Mouse (Mus musculus): Measurements from ENCODE around the gene Wdr24. TPM values are rescaled to one million over a fixed set of nuclear protein-coding genes. Genes with fewer than 3 reads are reported as not detected.

Gene Wdr24
- polyA plus RNA-seq, 1 experiment from 2014 or later, result 24.6 TPM

DNA sequence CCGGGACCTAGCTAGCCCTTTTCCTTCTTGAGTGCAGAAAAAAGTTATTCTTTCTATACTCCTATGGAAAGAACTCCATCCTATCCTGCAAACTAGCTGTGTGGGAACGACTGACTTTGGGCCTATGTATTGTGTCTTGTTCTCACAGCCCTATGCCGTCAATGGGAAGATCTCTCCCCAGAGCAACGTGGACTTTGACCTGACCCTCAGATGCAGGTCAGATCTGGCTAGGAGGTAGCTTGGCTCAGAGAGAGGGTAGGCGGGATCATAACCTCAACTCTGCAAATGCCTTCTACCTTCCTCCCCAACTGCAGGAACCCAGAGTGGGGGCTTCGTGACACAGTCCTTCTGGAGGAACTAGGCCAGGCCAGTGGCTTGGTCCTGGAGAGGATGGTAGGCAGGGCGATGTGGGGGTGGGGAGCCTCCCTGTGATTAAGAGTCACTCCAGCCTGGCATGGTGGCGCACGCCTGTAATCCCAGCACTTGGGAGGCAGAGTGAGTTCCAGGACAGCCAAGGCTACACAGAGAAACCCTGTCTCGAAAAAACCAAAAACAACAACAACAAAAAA is 53.0 kb downstream of the Wdr24 start:
- Histone ChIP-seq H3K4me3 (peak overlapping the region; percentile 81), H3K9me3 (no peaks in the 10 kb centered on the region), H3K27me3 (no peaks in the 10 kb centered on the region), H3K27ac (no peak overlapping the region; the same call in 1 of the 2 replicates), H3K4me1 (peaks cover 40% of the 10 kb centered on the region), H3K9ac (peak overlapping the region; percentile 79), H3K4me2 (peak overlapping the region; percentile 81), H3K36me3 (peaks cover 22% of the 10 kb centered on the region)
- ATAC-seq (ENCODE audit: insufficient number of reproducible peaks, low FRiP score, low TSS enrichment, low read depth), result no peak
- 71% methylated on average over 10 of the region's 10 CpGs for WGBS

GRCm38 (mm10) chr17:25877025-25877424 is 53.6 kb downstream of the Wdr24 start:
- Histone ChIP-seq H3K36me3 (peaks cover 27% of the 10 kb centered on the region), H3K27me3 (no peaks in the 10 kb centered on the region), H3K9ac (no peak overlapping the region), H3K4me1 (peaks cover 40% of the 10 kb centered on the region), H3K4me3 (no peak overlapping the region), H3K4me2 (no peak overlapping the region), H3K27ac (no peak overlapping the region), H3K9me3 (no peaks in the 10 kb centered on the region)
- WGBS, result 92% methylated on average over 3 of the region's 3 CpGs
- ATAC-seq (ENCODE audit: insufficient number of reproducible peaks, low FRiP score, low TSS enrichment, low read depth), result no peak

DNA sequence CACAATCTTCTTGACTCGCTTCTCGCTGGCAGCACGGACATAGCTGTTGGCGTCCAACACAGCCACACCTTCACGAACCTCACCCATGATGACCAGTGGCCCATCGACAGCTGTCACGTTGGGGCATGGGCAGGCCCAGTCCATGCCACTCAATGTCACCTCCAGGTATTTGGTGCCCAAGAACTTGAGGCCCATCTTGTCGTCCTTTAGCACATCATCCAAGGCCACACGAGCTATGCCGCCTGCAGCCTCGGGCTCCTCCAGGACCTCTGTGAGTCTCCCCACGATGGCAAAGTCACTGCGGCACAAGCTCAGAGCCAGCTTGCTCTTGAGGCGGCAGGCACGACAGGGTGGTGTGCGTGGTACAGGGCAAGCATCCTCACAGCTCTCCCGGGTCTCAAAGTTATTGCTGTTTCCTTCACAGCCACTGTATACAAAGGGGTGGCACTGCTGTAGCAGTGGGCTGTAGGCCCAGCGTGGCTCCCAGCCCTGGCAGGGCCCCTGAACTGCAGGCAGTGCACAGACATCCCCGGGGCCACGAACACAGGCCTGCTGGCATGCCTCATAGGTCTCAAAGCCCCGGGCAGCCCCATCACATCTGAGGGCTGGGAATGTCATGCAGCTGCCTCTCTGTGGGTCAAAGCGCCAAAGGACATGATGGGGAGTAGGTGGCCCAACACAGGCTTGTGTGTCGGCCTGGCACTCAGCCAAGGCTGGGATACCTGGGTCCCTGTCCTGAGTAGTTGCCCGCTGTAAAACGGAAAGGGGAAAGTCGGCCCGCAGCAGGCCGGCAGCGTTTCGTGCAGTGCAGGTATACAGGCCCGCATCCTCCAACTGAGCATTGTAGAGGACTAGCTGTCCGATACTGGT is 54.5 kb downstream of the Wdr24 start:
- H3K27ac ChIP-seq, result no peak overlapping the region
- 91% methylated on average over 32 of the region's 32 CpGs for WGBS
- peaks cover 40% of the 10 kb centered on the region for H3K4me1 ChIP-seq
- H3K4me3 ChIP-seq, result no peak overlapping the region
- no peak overlapping the region for H3K4me2 ChIP-seq
- H3K9ac ChIP-seq, result no peak overlapping the region
- H3K9me3 ChIP-seq, result no peaks in the 10 kb centered on the region
- no peaks in the 10 kb centered on the region for H3K27me3 ChIP-seq
- H3K36me3 ChIP-seq, result peaks cover 36% of the 10 kb centered on the region
- no peak for ATAC-seq (ENCODE audit: insufficient number of reproducible peaks, low FRiP score, low TSS enrichment, low read depth)

Small RNAs within 50 kb of the gene (microRNA-seq; reads per million reads assigned to microRNA genes)
- gene Mir3082 (not detected), gene Mir6966 (0.61 reads per million)

Other genes with a start within 250 kb of the Wdr24 start
- 28.8 and 30.5 TPM in 2 replicates for gene Lmf1, start 244.5 kb upstream of the Wdr24 start, polyA plus RNA-seq (2015; fragmentation: Nextera tagmentation; extraction: Ambion mirVana)
- 4.8 and 6.1 TPM in 2 replicates for gene Gng13, start 106.5 kb upstream of the Wdr24 start, polyA plus RNA-seq (2015; fragmentation: Nextera tagmentation; extraction: Ambion mirVana)
- gene Chtf18, start 96.2 kb upstream of the Wdr24 start, polyA plus RNA-seq (2015; fragmentation: Nextera tagmentation; extraction: Ambion mirVana), result 20.9 and 21.2 TPM in 2 replicates
- 22.8 and 23.3 TPM in 2 replicates for gene Rpusd1, start 96.0 kb upstream of the Wdr24 start, polyA plus RNA-seq (2015; fragmentation: Nextera tagmentation; extraction: Ambion mirVana)
- 0.13 and 0.17 TPM in 2 replicates for gene Mslnl, start 87.6 kb upstream of the Wdr24 start, polyA plus RNA-seq (2015; fragmentation: Nextera tagmentation; extraction: Ambion mirVana)
- 38.4 and 40.6 TPM in 2 replicates for gene Msln, start 69.2 kb upstream of the Wdr24 start, polyA plus RNA-seq (2015; fragmentation: Nextera tagmentation; extraction: Ambion mirVana)
- gene Narfl, start 49.9 kb upstream of the Wdr24 start, polyA plus RNA-seq (2015; fragmentation: Nextera tagmentation; extraction: Ambion mirVana), result 26.7 and 27.2 TPM in 2 replicates
- 53.2 and 54.4 TPM in 2 replicates for gene Haghl, start 38.0 kb upstream of the Wdr24 start, polyA plus RNA-seq (2015; fragmentation: Nextera tagmentation; extraction: Ambion mirVana)
- 0.09 and 0.14 TPM in 2 replicates for gene Ccdc78, start 37.0 kb upstream of the Wdr24 start, polyA plus RNA-seq (2015; fragmentation: Nextera tagmentation; extraction: Ambion mirVana)
- gene Fam173a, start 30.7 kb upstream of the Wdr24 start, polyA plus RNA-seq (2015; fragmentation: Nextera tagmentation; extraction: Ambion mirVana), result 85.7 and 95.6 TPM in 2 replicates
- gene AC134908.4, start 28.0 kb upstream of the Wdr24 start, polyA plus RNA-seq (2015; fragmentation: Nextera tagmentation; extraction: Ambion mirVana), result 0.56 and 0.58 TPM in 2 replicates
- gene Metrn, start 26.5 kb upstream of the Wdr24 start, polyA plus RNA-seq (2015; fragmentation: Nextera tagmentation; extraction: Ambion mirVana), result 39.1 and 40.0 TPM in 2 replicates
- gene Fbxl16, start 14.5 kb upstream of the Wdr24 start, polyA plus RNA-seq (2015; fragmentation: Nextera tagmentation; extraction: Ambion mirVana), result 2.0 and 2.7 TPM in 2 replicates
- 47.2 and 48.9 TPM in 2 replicates for gene Jmjd8, start 5.2 kb downstream of the Wdr24 start, polyA plus RNA-seq (2015; fragmentation: Nextera tagmentation; extraction: Ambion mirVana)
- gene Stub1, start 9.8 kb downstream of the Wdr24 start, polyA plus RNA-seq (2015; fragmentation: Nextera tagmentation; extraction: Ambion mirVana), result 346 and 387 TPM in 2 replicates
- 1.8 and 2.6 TPM in 2 replicates for gene Rhbdl1, start 13.7 kb downstream of the Wdr24 start, polyA plus RNA-seq (2015; fragmentation: Nextera tagmentation; extraction: Ambion mirVana)
- 1.8 and 2.6 TPM in 2 replicates for gene Gm20683, start 18.1 kb downstream of the Wdr24 start, polyA plus RNA-seq (2015; fragmentation: Nextera tagmentation; extraction: Ambion mirVana)
- gene Rhot2, start 21.2 kb downstream of the Wdr24 start, polyA plus RNA-seq (2015; fragmentation: Nextera tagmentation; extraction: Ambion mirVana), result 21.9 and 25.4 TPM in 2 replicates
- 16.8 and 21.3 TPM in 2 replicates for gene Wdr90, start 37.9 kb downstream of the Wdr24 start, polyA plus RNA-seq (2015; fragmentation: Nextera tagmentation; extraction: Ambion mirVana)
- 16.7 and 22.2 TPM in 2 replicates for gene Mcrip2, start 45.1 kb downstream of the Wdr24 start, polyA plus RNA-seq (2015; fragmentation: Nextera tagmentation; extraction: Ambion mirVana)
- gene Mettl26, start 51.4 kb downstream of the Wdr24 start, polyA plus RNA-seq (2015; fragmentation: Nextera tagmentation; extraction: Ambion mirVana), result 45.3 and 48.0 TPM in 2 replicates
- gene Wfikkn1, start 57.2 kb downstream of the Wdr24 start, polyA plus RNA-seq (2015; fragmentation: Nextera tagmentation; extraction: Ambion mirVana), result 0.63 and 0.65 TPM in 2 replicates
- 30.7 and 35.2 TPM in 2 replicates for gene Rab40c, start 96.1 kb downstream of the Wdr24 start, polyA plus RNA-seq (2015; fragmentation: Nextera tagmentation; extraction: Ambion mirVana)
- 45.7 and 47.8 TPM in 2 replicates for gene Pigq, start 121.3 kb downstream of the Wdr24 start, polyA plus RNA-seq (2015; fragmentation: Nextera tagmentation; extraction: Ambion mirVana)
- 0.42 TPM in 1 of 2 replicates, not detected in the other for gene Nhlrc4, start 121.3 kb downstream of the Wdr24 start, polyA plus RNA-seq (2015; fragmentation: Nextera tagmentation; extraction: Ambion mirVana)
- gene A930017K11Rik, start 128.9 kb downstream of the Wdr24 start, polyA plus RNA-seq (2015; fragmentation: Nextera tagmentation; extraction: Ambion mirVana), result 0.06 and 0.14 TPM in 2 replicates
- 24.5 and 29.0 TPM in 2 replicates for gene Capn15, start 162.2 kb downstream of the Wdr24 start, polyA plus RNA-seq (2015; fragmentation: Nextera tagmentation; extraction: Ambion mirVana)
- gene Rab11fip3, start 245.9 kb downstream of the Wdr24 start, polyA plus RNA-seq (2015; fragmentation: Nextera tagmentation; extraction: Ambion mirVana), result 13.1 and 16.8 TPM in 2 replicates